Comparison of ENCODE assay signal across 12 mouse cellular contexts in the genomic region with DNA sequence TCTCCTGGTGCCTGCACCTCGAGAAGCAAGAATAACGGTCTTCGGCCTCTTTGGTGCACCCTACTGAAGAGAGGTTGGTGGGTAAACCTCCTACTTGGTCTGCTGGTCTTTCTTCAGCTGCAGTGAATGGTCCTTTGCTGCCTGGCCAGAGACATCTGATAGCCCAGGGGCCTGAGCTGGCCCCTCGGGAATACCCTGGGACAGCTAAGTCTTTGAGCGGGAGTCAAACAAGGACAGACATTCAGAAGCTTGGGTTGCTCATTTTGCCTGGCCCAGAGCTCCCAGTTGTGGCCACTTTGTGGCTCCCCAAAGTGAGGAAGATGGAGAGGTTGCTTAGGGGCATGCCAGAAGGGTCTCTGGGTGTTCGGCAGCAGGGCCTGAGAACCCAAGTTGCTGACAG.
"Had no signal": no experiment of that assay in that cellular context is flagged by ENCODE, and none has a peak within 500 bp of the region (broad histone marks: within the 10 kb centered on the region; RNA-seq: fewer than 3 reads in every experiment).

No protein-coding gene starts in this region.

- DNase-seq: left cerebral cortex, postnatal 4 days; lung, adult 18-20 months; midbrain, embryonic 14.5 days; right cerebral cortex, adult 18-20 months; right cerebral cortex, postnatal 25 days; thymus, adult 18-20 months; thymus, postnatal 14 days had no signal

- H3K9ac ChIP-seq: limb, embryonic 13.5 days; liver, embryonic 14.5 days; neural tube, embryonic 12.5 days had no signal

- H3K27ac ChIP-seq: kidney, postnatal 0 days; limb, embryonic 13.5 days; liver, embryonic 14.5 days; neural tube, embryonic 12.5 days had no signal

- H3K4me3 ChIP-seq: limb, embryonic 13.5 days; myocyte; neural tube, embryonic 12.5 days had no signal

- H3K4me2 ChIP-seq: limb, embryonic 13.5 days; neural tube, embryonic 12.5 days had no signal

- H3K27me3 ChIP-seq: limb, embryonic 13.5 days; neural tube, embryonic 12.5 days had no signal

- H3K36me3 ChIP-seq: neural tube, embryonic 12.5 days had no signal
